Mouse (Mus musculus) stomach, postnatal 0 days (tissue): Measurements from ENCODE around the gene Mrap2.

Experiments used
- CTCF ChIP-seq: IDR thresholded peaks from 2 replicates; pipeline ENCODE4 v1.5.1; 2016; ENCODE audit warnings: antibody characterized with exemption, low read depth, mild to moderate bottlenecking, moderate library complexity
- EP300 ChIP-seq: optimal IDR thresholded peaks from 2 replicates; pipeline ENCODE3; 2016; ENCODE audit warnings: antibody characterized with exemption

DNA sequence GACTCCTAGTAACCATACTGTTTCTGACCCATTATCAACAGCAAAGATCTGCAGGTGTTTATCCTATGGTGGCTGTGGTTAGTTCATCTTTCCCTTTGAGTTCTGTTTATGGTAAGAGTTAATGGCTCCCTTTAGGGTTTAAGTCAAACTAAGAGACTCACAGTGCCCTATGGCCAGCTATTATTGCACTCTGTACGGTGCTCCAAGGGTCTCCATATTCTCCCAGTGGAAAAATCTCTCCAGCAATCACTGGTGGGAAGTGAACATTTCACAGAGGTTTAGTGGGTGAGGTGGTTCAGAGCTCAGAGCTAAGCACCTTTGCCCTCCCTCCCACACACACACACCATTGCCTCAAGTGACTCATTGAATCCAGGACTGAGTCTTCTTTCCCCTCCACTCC, 28.1 kb upstream of the Mrap2 start:
- TF ChIP-seq CTCF = no peak
- no peak for TF ChIP-seq EP300
